22 mouse cellular contexts compared by ENCODE assay signal in the genomic region with DNA sequence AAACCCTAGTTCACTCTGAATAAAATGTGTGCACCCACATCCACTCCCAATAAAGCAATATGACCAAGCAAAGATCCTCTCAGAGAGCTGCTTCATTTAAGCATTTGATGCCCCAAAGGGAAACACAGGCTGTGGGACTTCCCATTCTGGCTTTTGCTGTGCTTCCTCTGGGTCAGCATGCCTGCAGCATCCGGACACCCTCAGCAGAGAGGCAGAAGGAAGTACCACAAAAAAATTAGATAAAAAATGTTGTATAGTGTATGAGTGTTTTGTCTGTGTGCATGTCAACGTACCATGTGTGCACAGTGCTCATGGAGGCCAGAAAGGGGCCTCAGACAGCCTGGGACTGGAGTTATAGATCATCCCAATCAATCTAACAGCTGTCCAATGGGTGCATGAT. TPM values are rescaled to one million over a fixed set of nuclear protein-coding genes. Genes with fewer than 3 reads are reported as not detected.
"Had no signal": no experiment of that assay in that cellular context is flagged by ENCODE, and none has a peak within 500 bp of the region (broad histone marks: within the 10 kb centered on the region; RNA-seq: fewer than 3 reads in every experiment).

No protein-coding gene starts in this region.

- H3K27me3 ChIP-seq: limb, embryonic 12.5 days; liver, embryonic 15.5 days; midbrain, embryonic 13.5 days; neural tube, embryonic 12.5 days; stomach, embryonic 15.5 days had no signal

- H3K4me1 ChIP-seq: limb, embryonic 12.5 days; midbrain, embryonic 13.5 days; stomach, embryonic 15.5 days had no signal

- H3K27ac ChIP-seq: layer of hippocampus, adult 2 months; limb, embryonic 12.5 days; liver, embryonic 15.5 days; midbrain, embryonic 13.5 days; neural tube, embryonic 12.5 days; stomach, embryonic 15.5 days had no signal

- H3K36me3 ChIP-seq: limb, embryonic 12.5 days; liver, embryonic 15.5 days; midbrain, embryonic 13.5 days; neural tube, embryonic 12.5 days; stomach, embryonic 15.5 days had no signal

- H3K9me3 ChIP-seq: liver, embryonic 15.5 days; stomach, embryonic 15.5 days had no signal

- DNase-seq: kidney, postnatal 10 days; kidney, postnatal 4 days; liver; lung, adult 2 months; lung, postnatal 4 days; thymus, adult 2 months; thymus, postnatal 25 days had no signal

- ATAC-seq: intestine, embryonic 16.5 days; lung, postnatal 0 days; midbrain, embryonic 13.5 days had no signal

- H3K4me2 ChIP-seq: limb, embryonic 12.5 days; liver, embryonic 15.5 days; midbrain, embryonic 13.5 days; neural tube, embryonic 12.5 days; stomach, embryonic 15.5 days had no signal

- H3K9ac ChIP-seq: limb, embryonic 12.5 days; liver, embryonic 15.5 days; midbrain, embryonic 13.5 days; neural tube, embryonic 12.5 days; stomach, embryonic 15.5 days had no signal

- H3K4me3 ChIP-seq: layer of hippocampus, adult 2 months; limb, embryonic 12.5 days; liver, embryonic 15.5 days; midbrain, embryonic 13.5 days; myocyte; neural tube, embryonic 12.5 days; stomach, embryonic 15.5 days had no signal

RNA-seq across cellular contexts. Expression of a gene that starts 2.2 kb away (rescaled TPM):
- total RNA-seq: layer of hippocampus, adult 2 months; layer of hippocampus, postnatal 10 days; left cerebral cortex, postnatal 36 days had no signal
- polyA plus RNA-seq: limb, embryonic 12.5 days; myocyte had no signal

RNA-seq across cellular contexts. Expression of a gene that starts 14.3 kb away (rescaled TPM):
- total RNA-seq: layer of hippocampus, adult 2 months; layer of hippocampus, postnatal 10 days; midbrain, postnatal 0 days had no signal
- polyA plus RNA-seq: kidney, embryonic 14.5 days; limb, embryonic 12.5 days; midbrain, embryonic 13.5 days; midbrain, postnatal 0 days; neural tube, embryonic 12.5 days; testis, adult 2 months; urinary bladder, adult 2 months had no signal

RNA-seq across cellular contexts. Expression of a gene that starts 29.3 kb away (rescaled TPM):
- total RNA-seq: layer of hippocampus, adult 2 months; layer of hippocampus, postnatal 10 days; left cerebral cortex, postnatal 36 days; midbrain, postnatal 0 days had no signal
- polyA plus RNA-seq: kidney, embryonic 14.5 days; limb, embryonic 12.5 days; midbrain, embryonic 13.5 days; midbrain, postnatal 0 days; myocyte; neural tube, embryonic 12.5 days had no signal

RNA-seq across cellular contexts. Expression of a gene that starts 37.4 kb away (rescaled TPM):
- polyA plus RNA-seq: kidney, embryonic 14.5 days; myocyte; testis, adult 2 months had no signal

RNA-seq across cellular contexts. Expression of a gene that starts 54.1 kb away (rescaled TPM):
- total RNA-seq: layer of hippocampus, adult 2 months; layer of hippocampus, postnatal 10 days had no signal
- polyA plus RNA-seq: midbrain, embryonic 13.5 days; myocyte; neural tube, embryonic 12.5 days had no signal
